Mouse (Mus musculus) right cerebral cortex, adult 2 months (tissue): ENCODE results near the gene Mtx3.
A peak's percentile ranks its signal among the peaks of the same experiment; 100 is the strongest.

Experiments used
- DNase-seq, 2 experiments: peaks; one replicate each; pipeline ENCODE4 v3.0.0; 2021 to 2022; ENCODE audit warnings: low spot score in 2 of 2

Gene Mtx3

DNA sequence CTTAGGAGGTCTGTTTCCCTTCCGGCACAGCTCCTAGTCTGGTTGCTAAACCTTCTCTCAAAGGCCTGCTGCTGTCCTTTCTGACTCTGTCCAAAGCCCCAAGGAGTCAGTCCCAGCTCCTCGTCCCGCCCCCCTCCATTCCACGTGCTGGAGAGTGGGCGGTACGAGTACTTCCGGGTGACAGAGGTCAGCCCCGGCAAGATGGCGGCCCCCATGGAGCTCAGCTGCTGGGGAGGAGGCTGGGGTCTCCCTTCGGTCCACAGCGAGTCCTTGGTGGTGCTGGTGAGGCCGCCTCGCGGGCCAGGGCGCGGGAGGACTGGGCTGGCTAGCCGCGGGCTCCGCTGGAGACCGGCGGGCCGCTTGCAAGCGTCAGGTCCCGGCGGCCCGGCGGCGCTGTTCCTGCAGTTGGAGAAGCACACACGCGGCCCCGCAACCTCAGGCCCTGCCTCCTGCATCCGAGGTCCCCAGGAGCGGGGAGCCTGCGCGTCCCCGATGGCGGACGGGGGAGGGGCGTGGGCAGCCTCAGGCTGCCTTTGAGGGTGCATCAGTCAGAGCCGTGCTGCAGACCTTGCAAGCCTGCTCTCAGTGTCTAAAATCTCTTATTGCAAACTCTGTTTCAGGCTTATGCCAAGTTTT, at the start of gene Mtx3:
Mtx3 (plus strand) TSS at position 175 of the 636 bp plus-strand sequence.
- DNase-seq = peak; percentile 86 to 89

DNA sequence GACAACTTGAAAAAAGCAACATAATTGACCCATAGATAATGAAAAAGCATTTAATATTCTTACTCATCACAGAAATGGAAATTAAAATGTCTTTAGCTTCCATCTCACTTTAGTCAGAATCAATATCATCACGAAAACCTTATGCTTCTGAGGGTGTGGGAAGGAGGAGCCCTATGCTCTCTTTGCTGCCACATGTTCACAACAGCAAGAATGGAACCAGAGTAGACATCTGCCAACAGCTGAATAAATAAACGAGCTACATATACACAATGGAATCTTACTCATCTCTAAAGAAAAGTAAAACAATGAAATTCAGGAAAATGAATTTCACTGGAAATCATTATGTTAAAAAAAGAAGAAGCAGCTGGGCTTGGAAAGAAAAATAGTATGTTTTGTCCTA, 45.7 kb upstream of the Mtx3 start:
- DNase-seq = no peak

DNA sequence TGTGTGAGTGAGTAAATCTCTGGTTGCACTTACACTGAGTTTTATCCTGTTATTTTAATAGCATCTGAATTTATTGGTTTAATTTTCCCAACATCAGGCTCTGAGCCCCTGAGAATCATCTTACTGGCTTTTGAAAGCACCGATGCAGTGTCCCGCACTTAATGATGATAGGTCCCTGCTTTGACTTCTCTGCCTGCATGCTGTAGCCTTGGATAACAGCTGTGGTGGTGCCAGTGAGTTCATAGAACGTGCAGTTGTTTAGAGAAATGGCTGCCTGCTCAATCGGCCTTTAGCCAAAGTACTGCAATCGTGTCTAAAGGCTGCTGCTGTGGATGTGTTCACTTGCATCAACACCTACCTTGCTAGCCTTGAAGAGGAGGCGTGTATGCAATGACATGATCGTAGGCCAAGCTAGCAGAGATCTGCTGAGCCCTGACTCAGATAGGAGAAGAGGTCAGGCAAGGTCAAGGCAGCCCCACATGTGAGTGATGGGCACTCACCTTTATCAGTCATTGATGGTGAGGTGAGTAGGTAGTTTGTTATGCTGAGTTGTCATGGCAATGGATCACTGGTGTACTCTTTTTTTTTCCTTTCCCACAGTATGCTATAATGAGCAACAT, 45.1 kb upstream of the Mtx3 start:
- DNase-seq = peak; percentile 31 to 54

DNA sequence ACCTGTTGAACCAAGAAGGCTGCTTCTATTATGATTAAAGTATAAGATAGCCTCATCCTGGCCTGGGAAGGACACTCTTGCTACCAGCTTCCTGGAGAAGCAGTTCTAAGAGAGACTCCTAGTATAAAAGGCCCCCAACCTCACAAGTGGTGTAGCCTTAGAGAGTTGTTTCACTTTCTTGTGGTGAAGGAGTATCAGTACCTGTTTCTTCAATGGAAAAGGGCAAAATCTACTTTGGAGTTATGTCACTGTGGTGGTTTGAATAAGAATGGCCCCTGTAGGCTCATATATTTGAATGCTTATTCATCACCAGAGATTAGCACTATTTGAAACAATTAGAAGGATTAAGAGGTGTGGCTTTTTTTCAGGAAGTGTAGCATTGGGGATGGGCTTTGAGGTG, 37.8 kb upstream of the Mtx3 start:
- no peak for DNase-seq

DNA sequence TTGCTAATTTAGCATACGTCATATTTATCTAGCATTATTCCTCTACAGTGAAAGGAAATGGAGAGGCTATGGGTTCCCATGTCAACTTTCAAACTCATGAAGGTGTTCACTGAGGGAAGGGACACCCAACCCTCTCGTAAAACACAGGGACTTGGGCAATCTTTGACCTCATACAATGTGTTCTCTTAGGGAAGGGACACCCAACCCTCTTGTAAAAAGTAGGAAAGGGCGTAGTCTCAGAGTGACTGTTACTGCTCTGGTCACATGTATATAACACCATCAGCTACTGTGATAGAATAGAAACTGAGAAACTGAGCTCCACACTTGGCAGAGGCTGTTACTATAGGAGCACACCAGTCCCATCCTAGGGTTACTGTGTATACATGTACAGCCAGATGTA, 36.7 kb upstream of the Mtx3 start:
- DNase-seq = no peak

DNA sequence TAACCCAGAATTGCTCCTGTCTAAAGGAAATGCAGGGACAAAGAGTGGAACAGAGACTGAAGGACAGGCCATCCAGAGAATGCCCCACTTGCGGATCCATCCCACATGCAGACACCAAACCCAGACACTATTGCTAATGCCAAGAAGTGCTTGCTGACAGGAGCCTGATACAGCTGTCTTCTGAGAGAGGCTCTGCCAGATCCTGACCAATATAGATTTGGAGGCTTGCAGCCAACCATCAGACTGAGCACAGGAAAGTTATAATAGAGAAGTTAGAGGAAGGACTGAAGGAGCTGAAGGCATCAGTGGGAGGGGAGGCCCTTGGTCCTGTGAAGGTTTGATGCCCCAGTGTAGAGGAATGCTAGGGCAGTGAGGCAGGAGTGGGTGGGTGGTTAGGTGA, 34.0 kb upstream of the Mtx3 start:
- DNase-seq = peak in 1 of 2 experiments; percentile 28

DNA sequence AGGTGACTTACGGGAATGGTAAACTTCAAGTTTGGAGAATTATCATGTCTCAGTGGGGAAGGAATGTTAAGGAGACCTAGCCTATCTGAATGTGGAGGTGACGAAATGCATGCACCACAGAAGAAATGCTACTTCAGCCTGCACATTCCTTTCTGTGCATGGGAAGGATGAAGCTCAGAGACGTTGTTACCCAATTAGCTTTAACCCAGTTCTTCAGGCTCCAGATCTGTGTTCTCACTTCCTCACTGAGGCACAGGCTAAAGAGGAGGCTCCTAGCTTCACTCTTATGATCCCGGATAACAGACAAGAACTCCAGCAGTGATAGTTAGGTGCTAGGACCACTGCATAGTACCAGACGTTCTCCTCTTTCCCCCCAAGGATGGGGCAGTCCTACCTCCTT, 28.2 kb upstream of the Mtx3 start:
- DNase-seq = no peak

DNA sequence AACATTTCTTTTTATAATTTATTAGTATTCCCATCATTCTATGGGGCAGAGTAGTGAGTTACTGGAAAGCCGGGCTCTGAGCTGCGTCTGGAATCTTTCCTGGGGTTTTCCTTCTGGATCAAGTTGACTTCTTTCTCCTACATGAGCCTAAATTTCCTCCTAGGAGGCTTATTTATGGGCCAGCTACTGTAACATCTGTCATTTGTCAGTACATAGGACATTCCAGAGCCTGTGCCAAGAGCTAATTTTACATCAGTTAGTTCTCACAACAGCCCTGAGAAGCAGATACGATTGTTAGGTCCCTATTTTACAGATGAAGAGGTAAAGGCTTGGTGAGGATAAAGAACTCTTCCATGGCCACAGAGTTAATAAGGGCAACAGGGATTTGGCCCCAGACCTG, 27.2 kb upstream of the Mtx3 start:
- no peak for DNase-seq

DNA sequence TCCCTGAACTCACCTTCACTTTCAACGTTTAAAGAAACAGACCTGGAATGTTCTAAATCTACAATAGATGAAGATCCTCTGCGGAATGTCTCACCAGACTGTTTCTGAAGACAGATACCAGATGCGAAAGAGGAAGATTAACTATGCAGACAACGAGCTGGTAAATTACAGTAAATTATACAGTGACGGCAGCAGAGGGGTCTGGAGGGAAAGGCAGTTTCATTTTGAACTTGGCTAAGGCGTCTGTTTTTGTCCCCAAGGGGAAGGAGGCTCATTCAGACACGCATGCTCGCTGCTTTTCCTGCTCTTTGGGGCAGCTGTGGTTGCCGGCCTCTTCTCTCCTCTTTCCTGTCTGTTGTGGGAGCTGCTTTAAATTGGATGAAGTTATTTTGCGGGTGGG, 15.7 kb upstream of the Mtx3 start:
- no peak for DNase-seq

DNA sequence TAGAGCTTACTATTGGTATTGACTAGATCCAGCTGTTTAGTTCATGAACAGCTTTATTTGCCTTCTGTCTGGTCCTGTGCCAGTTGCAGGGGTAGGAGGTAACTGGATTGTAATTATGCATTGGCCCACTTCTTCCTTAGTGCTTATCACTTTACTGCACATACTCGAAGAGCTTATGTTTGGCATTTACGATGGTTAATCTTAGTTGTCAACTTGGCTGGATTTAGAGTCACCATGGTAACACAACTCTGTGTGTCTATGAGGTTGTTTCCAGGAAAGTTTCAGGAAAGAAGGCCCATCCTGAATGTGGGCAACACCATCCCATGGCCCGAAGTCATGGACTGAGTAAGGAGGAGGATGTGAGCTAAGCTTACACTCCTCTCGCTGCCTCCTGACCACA, 11.4 kb upstream of the Mtx3 start:
- DNase-seq = no peak

DNA sequence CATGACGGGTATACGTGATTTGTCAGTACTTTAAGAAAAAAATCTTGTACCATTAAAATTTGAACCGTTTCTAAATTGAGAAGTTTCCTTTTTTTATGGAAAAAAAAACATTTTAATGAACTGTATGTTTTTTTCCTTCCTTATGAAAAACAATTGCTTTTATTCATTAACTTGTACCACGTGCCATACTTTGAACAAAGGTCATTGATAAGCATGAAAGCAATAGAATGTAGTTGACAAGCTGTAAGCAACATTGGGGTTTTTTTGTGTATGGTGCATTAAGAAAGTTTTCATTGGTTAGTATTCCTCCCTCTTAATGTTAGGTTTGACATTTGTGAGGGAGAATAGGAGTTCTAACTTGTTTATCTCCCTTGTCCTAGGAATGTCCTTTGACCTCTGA, 1.9 kb downstream of the Mtx3 start:
- no peak for DNase-seq

DNA sequence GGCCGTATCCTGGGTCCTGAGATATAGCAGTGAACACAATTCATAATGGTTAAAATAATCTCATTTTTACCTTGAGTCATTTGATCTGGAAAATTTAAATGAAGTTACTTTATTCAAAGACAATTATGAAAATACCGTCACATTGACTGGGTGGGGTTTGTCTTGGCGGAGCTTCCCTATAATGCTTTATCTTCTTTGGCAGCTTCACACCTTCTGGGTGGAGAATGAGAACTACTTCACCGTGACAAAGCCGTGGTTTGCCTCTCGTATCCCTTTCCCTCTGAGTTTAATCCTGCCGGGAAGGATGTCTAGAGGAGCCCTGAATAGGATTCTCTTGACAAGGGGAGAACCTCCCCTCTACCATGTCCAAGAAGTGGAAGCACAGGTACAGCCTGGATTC, 2.8 kb downstream of the Mtx3 start:
- no peak for DNase-seq

DNA sequence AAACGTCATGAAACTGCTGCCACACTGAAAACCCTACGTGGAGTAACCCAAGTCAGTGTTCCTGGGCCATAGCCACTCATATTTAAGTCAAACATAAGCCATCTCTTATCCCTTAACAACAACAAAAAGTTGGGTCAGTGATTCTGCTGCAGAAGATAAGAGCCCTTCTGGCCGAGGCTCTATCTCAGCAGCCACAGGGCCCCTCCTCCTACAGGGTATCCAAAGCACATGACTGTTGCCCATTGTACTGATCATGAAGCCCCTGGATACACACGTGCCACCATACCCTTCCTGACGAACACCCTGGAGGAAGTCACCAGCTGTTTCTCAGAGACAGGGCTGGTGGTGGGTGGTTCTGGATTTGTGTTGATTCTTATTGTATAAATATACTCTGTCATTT, 3.4 kb downstream of the Mtx3 start:
- no peak for DNase-seq

DNA sequence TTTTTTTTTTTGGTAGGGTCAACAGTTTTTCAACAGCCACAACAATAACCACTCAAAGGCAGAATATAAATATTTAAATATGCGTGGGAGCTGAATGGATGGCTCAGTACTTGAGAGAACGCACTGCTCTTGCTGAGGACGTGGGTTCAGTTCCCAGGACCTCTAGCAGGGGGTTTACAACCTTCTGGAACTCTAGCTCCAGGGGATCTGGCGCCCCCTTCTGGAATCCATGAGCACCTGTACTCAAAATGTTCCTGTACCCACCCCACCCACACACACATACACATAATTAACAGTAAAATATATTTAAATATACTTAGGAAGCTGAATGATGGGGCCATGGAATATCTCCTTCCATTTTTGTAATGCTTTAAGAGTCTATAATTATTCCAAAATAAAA, 11.3 kb downstream of the Mtx3 start:
- DNase-seq = no peak

DNA sequence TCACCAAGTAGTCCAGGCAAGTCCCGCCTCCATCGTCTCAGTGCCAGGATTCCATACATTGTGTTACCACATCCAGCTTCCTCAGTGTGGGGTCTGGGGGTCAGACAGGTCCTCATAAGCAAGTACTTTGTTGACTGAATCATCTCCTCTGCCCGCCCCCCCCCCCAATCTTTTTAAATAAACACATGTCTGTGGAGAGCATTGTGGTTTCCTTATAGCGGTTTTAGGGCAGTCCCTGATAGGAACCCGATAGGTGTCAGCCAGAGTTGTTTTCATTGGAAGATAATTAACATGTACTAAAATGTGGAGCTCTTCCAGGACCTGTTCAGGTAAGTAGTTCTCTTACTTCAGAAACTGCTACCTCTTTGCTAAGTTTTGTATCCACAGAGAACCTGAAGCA, 14.2 kb downstream of the Mtx3 start:
- no peak for DNase-seq

DNA sequence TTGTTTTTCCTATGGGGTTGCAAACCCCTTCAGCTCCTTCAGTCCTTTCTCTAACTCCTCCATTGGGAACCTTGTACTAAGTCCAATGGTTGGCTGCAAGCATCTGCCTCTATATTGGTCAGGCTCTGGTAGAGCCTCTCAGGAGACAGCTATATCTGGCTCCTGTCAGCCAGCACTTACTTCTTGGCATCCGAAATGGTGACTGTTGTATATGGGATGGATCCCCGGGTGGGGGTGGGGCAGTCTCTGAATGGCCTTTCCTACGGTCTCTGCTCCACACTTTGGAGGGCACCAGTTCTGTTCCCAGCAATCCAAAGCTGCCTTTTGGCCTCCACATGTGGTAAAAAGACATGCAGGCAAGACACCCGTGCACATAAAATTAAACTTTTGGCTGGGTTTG, 15.4 kb downstream of the Mtx3 start:
- DNase-seq = peak in 1 of 2 experiments; percentile 1

DNA sequence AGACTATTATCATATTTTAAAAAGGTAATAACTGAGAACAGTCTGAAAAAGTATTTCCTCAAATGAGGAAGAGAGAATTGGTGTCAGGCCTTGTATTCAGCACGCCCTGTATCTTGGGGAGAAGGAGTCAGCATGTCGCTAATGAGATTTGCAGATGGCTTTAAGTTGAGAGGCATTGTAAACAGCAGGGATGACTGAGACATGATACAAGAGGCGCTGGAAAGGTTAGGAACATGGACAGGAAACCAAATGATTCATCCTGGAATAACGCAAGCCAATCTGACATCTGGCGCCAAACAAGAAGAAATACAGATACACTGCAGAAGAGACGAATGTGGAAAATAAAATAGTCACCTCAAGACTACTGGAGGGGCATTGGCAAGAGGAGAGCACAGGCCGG, 20.8 kb downstream of the Mtx3 start:
- DNase-seq = no peak

DNA sequence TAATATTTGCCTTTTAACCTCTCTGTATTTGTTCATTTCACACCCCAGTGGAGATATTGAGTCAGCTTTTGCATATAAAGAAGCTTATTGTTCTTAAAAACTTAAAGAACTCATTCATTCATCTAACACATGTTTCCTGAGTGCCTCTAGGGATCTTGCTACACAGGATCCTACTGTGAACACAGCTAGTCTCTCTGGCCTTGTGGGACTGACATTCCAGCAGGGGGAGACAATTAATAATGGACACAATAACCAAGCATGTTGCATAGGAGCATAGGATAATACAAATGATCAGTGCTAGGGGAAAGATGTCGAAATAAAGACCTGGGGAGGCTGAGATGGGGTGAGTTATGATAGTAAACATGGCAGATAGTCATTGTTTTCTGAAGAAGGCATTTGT, 22.1 kb downstream of the Mtx3 start:
- peak in 1 of 2 experiments; percentile 0 for DNase-seq

DNA sequence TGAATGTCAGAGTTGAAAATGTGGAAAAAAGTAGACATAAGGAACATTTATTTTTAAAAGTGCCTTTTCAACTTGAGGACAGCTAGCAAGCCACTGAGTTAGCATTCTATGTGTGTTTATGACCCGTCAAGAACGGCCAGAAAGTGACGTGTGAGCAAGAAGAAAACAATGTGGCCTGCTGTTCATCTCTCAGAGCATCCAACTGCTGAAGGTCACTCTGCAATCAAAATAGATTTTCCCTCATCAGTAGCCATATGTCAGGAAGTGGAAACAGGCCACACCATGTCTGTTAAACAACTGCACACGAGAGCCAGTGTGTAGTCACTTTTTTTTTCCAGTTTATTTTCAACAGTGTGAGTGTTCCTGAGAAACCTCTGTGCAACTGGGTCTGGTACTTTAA, 35.0 kb downstream of the Mtx3 start:
- DNase-seq = no peak

DNA sequence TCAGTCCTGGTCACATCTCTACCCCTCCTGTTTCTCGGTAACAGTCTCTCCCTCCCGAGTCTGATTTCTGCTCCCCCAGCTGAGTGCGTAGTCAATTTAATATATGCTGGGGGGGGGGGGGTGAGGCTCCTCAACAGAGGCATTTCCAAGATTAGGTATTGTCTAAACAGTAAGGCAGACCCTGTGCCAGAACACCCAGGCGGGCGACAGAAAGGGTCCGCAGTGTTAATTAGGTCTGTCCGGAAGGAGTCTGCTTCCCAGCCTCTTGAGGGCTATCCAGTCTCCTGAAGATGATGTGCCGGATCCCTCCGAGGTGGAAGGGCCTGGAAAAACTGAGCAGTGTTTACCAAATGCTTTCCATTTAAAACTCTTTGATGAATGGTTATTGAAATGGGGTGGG, 35.4 kb downstream of the Mtx3 start:
- DNase-seq = no peak

DNA sequence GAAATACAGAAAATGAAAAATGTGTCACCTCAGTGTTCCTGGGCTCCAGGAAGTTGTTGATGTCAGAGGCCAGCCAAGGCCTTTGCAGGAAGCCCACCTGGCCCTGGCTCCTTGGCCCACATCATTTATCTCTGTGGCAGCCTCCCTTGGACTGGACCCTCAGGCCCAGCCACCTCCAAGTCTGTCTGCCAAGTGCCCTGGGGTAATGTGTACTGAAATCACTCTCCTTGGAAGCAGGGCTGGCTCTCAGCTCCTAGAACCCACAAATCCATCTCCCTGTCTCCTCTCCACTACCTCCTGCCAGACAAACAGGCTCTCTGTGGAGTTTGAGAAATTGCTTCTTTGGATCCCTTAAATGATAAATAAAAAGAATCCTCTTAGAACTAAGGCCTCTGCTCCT, 36.0 kb downstream of the Mtx3 start:
- DNase-seq = no peak

DNA sequence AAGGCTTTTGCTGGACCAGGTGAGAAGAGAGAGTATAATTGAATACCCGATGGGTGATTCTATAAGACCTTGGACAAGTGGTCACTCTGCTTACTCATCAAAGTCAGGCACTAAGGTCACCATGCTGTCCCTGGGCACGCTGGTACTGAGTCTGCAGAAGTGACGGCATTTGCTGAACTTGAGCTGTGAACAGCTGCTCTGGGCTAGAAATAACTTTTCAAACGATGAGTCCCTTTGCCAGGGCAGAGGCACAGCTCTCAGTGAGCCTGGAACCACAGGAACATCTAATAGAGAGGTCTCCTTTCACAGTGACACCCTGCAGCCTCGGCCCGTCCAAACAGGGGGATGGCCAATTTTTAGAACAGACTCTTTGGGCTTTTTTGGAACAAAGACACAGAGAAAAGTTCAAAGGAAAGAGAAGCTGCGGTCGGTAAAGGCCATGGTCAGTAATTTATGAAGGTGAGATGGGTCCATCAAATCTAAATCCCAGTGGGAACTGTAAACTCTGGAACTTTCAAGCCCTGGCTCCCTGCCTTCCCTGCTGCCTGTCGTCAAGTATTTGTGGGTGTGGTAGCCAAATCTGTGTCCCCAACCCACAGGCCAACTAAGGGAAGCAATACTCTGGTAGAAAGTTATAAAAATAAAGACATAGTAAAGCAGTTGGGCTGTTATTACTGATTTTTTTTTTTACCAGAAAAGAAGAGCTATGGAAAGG, 37.9 kb downstream of the Mtx3 start:
- no peak for DNase-seq

DNA sequence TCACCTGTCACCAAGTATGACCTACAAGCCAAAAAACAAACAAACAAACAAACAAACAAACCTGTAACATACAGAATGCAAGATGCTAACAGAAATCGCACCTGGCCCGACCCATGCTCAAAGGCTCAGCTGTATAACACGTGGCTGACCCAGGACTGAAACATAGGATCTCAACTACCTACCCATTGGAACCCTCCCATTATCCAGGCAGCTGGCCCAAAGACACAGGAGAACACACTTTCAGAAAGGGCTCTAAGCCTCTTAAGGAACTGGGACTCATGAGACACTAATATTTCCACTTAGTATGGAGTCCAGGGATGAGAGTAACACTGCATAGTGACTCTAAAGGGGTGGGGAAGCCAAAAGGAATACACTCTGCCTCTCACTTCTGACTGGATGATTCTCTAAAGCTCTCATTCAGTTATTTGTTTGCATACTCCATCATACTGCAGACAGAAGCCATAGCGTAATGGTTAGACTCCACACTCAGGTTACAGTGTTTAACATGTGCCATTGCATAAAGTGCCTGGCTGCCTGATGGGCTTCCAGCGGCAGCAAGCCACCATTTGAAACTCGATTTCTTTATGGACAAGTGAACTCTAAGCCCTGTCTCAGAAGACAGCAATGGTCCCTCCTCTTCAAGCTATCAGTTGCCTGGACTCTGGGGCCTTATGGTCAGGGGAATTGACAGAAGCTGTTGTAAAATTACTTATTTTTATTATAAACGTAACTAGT, 38.6 kb downstream of the Mtx3 start:
- DNase-seq = no peak
